Mouse (Mus musculus) stomach, postnatal 0 days (tissue): ENCODE results near the gene Vmn1r104. TPM values are rescaled to one million over a fixed set of nuclear protein-coding genes. Genes with fewer than 3 reads are reported as not detected.
"Not testable (repeated sequence)": the region's sequence is repeated elsewhere in the genome, so short reads cannot be mapped to it uniquely, and the experiment has no call there.

Experiments
- ATAC-seq: fragments of 200-750 bp; cut with Nextera tagmentation; 2 replicates; pipeline ENCODE4 v1.8.0; 2017; ENCODE audit not compliant: low FRiP score, low TSS enrichment
- DNase-seq: peaks from one replicate; pipeline ENCODE4 v3.0.0-alpha.2; 2016; ENCODE audit warnings: low spot score
- H3K27ac ChIP-seq: fragments of 300-500 bp; sonication (generic); replicated peaks from 2 replicates; pipeline ENCODE4 v1.5.1; 2014; ENCODE audit warnings: mild to moderate bottlenecking, control low read depth
- H3K27me3 ChIP-seq: fragments of 300-500 bp; sonication (generic); 2 replicates; pipeline ENCODE4 v1.6.1; 2014; ENCODE audit warnings: low read length; ENCODE audit not compliant: control insufficient read depth, insufficient read depth
- H3K36me3 ChIP-seq: fragments of 300-500 bp; sonication (generic); 2 replicates; pipeline ENCODE4 v1.6.1; 2014; ENCODE audit warnings: low read length, mixed read lengths; ENCODE audit not compliant: control insufficient read depth, insufficient read depth
- H3K4me1 ChIP-seq: fragments of 300-500 bp; sonication (generic); replicated peaks from 2 replicates; pipeline ENCODE4 v1.6.1; 2014; ENCODE audit warnings: antibody characterized with exemption; ENCODE audit not compliant: control insufficient read depth, insufficient read depth
- H3K4me2 ChIP-seq: fragments of 300-500 bp; sonication (generic); replicated peaks from 2 replicates; pipeline ENCODE4 v1.6.1; 2014; ENCODE audit warnings: low read depth, mild to moderate bottlenecking, control low read depth, moderate library complexity
- H3K4me3 ChIP-seq: fragments of 300-500 bp; sonication (generic); 2 replicates; pipeline ENCODE4 v1.5.1; 2014; ENCODE audit warnings: low read depth, low read length, control low read depth
- H3K9ac ChIP-seq: fragments of 300-500 bp; sonication (generic); 2 replicates; pipeline ENCODE4 v1.6.1; 2014; ENCODE audit warnings: mild to moderate bottlenecking, low read length, control low read depth, mixed read lengths
- H3K9me3 ChIP-seq: fragments of 300-500 bp; sonication (generic); 2 replicates; pipeline ENCODE4 v1.6.1; 2016; ENCODE audit warnings: low read length; ENCODE audit not compliant: control insufficient read depth
- WGBS: fragments of 180-500 bp; shearing (Covaris S2); extraction: QIAGEN DNeasy Blood & Tissue Kit; methylation state at CpG from one replicate; pipeline ENCODE4 v1.1.7; 2014; 5-methylcytosine and 5-hydroxymethylcytosine counted together
- polyA plus RNA-seq: library from polyadenylated mRNA; unstranded; fragments of >200 nt; fragmentation: Nextera tagmentation; extraction: Ambion mirVana; gene quantifications from 2 replicates; pipeline ENCODE4 v1.2.1, GENCODE M21; 2015

Gene Vmn1r104
- not detected in 2 replicates for polyA plus RNA-seq

DNA sequence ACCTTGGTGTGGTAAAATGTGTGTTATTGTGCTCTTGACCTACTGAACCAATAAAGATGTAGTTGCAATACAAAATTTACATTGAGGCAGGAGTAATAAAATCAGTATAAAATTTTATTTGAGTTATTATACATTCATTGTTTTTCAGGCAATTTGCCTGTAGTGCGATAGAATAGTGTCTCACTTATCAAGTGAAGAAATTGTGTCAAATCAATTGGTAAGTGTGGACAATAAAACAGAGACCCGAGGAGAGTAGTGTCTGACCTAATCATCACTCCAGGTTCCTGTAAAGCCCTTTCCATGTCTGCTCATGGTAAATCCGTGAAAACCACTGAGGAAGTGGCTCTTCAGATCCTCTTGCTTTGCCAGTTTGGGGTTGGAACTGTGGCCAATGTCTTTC is at the start of gene Vmn1r104:
Gene Vmn1r104, plus strand, starts transcription at position 301 of the 400 bp plus-strand sequence.
- not testable (repeated sequence) for H3K4me3 ChIP-seq, H3K4me2 ChIP-seq, ATAC-seq, DNase-seq, H3K9ac ChIP-seq, H3K9me3 ChIP-seq, H3K27ac ChIP-seq, H3K36me3 ChIP-seq, H3K4me1 ChIP-seq, H3K27me3 ChIP-seq
- no CpG with 5 or more reads among the region's 3 CpGs for WGBS

- ATAC-seq, DNase-seq, H3K9me3 ChIP-seq, H3K4me2 ChIP-seq, H3K9ac ChIP-seq, H3K27ac ChIP-seq, H3K4me1 ChIP-seq, H3K4me3 ChIP-seq, H3K36me3 ChIP-seq, H3K27me3 ChIP-seq: not testable (repeated sequence)
- no CpG with 5 or more reads among the region's 3 CpGs for WGBS
Measured at GRCm38 (mm10) chr7:20510434-20510833, 23.2 kb upstream of the Vmn1r104 start, which contains the start of gene Vmn1r103. Vmn1r103 (minus strand) TSS chr7:20510534.

- ATAC-seq, H3K4me2 ChIP-seq: not testable (repeated sequence)
- no CpG with 5 or more reads among the region's 1 CpGs for whole genome bisulfite sequencing
Measured at GRCm38 (mm10) chr7:20545657-20546056, 12.0 kb downstream of the Vmn1r104 start, which contains the start of gene Gm5726. Gm5726 (minus strand) TSS chr7:20545757.

DNA sequence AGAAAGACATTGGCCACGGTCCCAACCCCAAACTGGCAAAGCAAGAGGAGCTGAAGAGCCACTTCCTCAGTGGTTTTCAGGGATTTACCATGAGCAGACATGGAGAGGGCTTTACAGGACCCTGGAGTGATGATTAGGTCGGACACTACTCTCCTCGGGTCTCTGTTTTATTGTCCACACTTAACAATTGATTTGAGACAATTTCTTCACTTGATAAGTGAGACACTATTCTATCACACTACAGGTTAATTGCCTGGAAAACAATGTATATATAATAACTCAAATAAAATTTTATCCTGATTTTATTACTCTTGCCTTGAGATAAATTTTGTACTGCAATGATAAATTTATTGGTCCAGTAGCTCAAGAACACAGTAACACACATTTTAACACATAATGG is 42.5 kb downstream of the Vmn1r104 start, which contains the start of gene Gm4141:
Gene Gm4141, minus strand, starts transcription at position 101 of the 400 bp plus-strand sequence.
- not testable (repeated sequence) for H3K27me3 ChIP-seq, H3K4me2 ChIP-seq, H3K4me1 ChIP-seq, ATAC-seq, DNase-seq, H3K27ac ChIP-seq, H3K36me3 ChIP-seq, H3K9ac ChIP-seq, H3K9me3 ChIP-seq, H3K4me3 ChIP-seq
- no CpG with 5 or more reads among the region's 3 CpGs for WGBS

More at GRCm38 (mm10) chr7:20545657-20546056, 12.0 kb downstream of the Vmn1r104 start, which contains the start of gene Gm5726:
- DNase-seq, H3K4me1 ChIP-seq, H3K4me3 ChIP-seq, H3K9ac ChIP-seq, H3K9me3 ChIP-seq, H3K27me3 ChIP-seq, H3K27ac ChIP-seq, H3K36me3 ChIP-seq: not testable (repeated sequence)

Other genes with a start within 250 kb of the Vmn1r104 start
- gene Gm4133, start 199.8 kb upstream of the Vmn1r104 start, polyA plus RNA-seq, result not detected in 2 replicates
- not detected in 2 replicates for gene Gm5728, start 158.4 kb upstream of the Vmn1r104 start, polyA plus RNA-seq
- not detected in 2 replicates for gene Vmn1r100, start 115.9 kb upstream of the Vmn1r104 start, polyA plus RNA-seq
- gene Vmn1r101, start 91.2 kb upstream of the Vmn1r104 start, polyA plus RNA-seq, result not detected in 2 replicates
- gene Gm10670, start 58.9 kb upstream of the Vmn1r104 start, polyA plus RNA-seq, result not detected in 2 replicates
- not detected in 2 replicates for gene Vmn1r103, start 23.3 kb upstream of the Vmn1r104 start, polyA plus RNA-seq
- gene Gm5726, start 11.9 kb downstream of the Vmn1r104 start, polyA plus RNA-seq, result not detected in 2 replicates
- gene Gm4141, start 42.4 kb downstream of the Vmn1r104 start, polyA plus RNA-seq, result not detected in 2 replicates
- gene Gm4513, start 65.2 kb downstream of the Vmn1r104 start, polyA plus RNA-seq, result not detected in 2 replicates
- gene Vmn1r107, start 135.1 kb downstream of the Vmn1r104 start, polyA plus RNA-seq, result not detected in 2 replicates
- gene Vmn1r111, start 169.4 kb downstream of the Vmn1r104 start, polyA plus RNA-seq, result not detected in 2 replicates
- gene Gm10668, start 196.8 kb downstream of the Vmn1r104 start, polyA plus RNA-seq, result not detected in 2 replicates
- not detected in 2 replicates for gene Vmn1r112, start 237.3 kb downstream of the Vmn1r104 start, polyA plus RNA-seq